8 mouse cellular contexts compared by ENCODE assay signal in genomic region chr11:84797627-84798353, GRCm38 (mm10). TPM values are rescaled to one million over a fixed set of nuclear protein-coding genes. Genes with fewer than 3 reads are reported as not detected.
DNase-seq lines count a peak whose midpoint lies in the region; ATAC-seq and TF ChIP-seq lines count a peak whose summit lies in the region.

No protein-coding gene starts in this region.

- no peak overlapping the region for H3K9ac ChIP-seq in neural tube, embryonic 15.5 days (replicated peaks)
- no peak overlapping the region for H3K9ac ChIP-seq in limb, embryonic 14.5 days (ENCODE audit: low read depth, low read length, severe bottlenecking)
- H3K9ac ChIP-seq in neural tube, embryonic 12.5 days, result no peak overlapping the region

- no peaks in the 10 kb centered on the region for H3K36me3 ChIP-seq in neural tube, embryonic 15.5 days
- H3K36me3 ChIP-seq in limb, embryonic 14.5 days (ENCODE audit: control insufficient read depth, insufficient read depth, low read length), result no peaks in the 10 kb centered on the region
- no peaks in the 10 kb centered on the region for H3K36me3 ChIP-seq in neural tube, embryonic 12.5 days

- WGBS in neural tube, embryonic 15.5 days, result 22% methylated on average over 21 of the region's 21 CpGs
- WGBS in limb, embryonic 14.5 days, result 19% methylated on average over 21 of the region's 21 CpGs
- WGBS in neural tube, embryonic 12.5 days, result 21% methylated on average over 21 of the region's 21 CpGs

- H3K9me3 ChIP-seq in neural tube, embryonic 15.5 days (replicated peaks), result no peaks in the 10 kb centered on the region
- no peaks in the 10 kb centered on the region for H3K9me3 ChIP-seq in limb, embryonic 14.5 days (ENCODE audit: control insufficient read depth, low read length)
- H3K9me3 ChIP-seq in neural tube, embryonic 12.5 days, result no peaks in the 10 kb centered on the region

- 0 out of 2 replicates have a peak, but pooled peaks cover 2% of the 10 kb centered on the region for H3K27me3 ChIP-seq in neural tube, embryonic 15.5 days (replicated peaks)
- H3K27me3 ChIP-seq in limb, embryonic 14.5 days (ENCODE audit: control insufficient read depth, insufficient read depth, low read length), result no peaks in the 10 kb centered on the region
- peaks cover 4% of the 10 kb centered on the region; the same call in 1 of the 2 replicates for H3K27me3 ChIP-seq in neural tube, embryonic 12.5 days (replicated peaks)

- no peak for ATAC-seq in neural tube, embryonic 15.5 days (ENCODE audit: low FRiP score)
- peak; percentile 70 for ATAC-seq in frontal cortex, adult (ENCODE audit: low TSS enrichment)
- no peak for ATAC-seq in limb, embryonic 14.5 days (ENCODE audit: low FRiP score, low read depth)
- no peak for ATAC-seq in neural tube, embryonic 12.5 days (ENCODE audit: low FRiP score, low read depth)

- H3K4me3 ChIP-seq in neural tube, embryonic 15.5 days (replicated peaks), result no peak overlapping the region
- H3K4me3 ChIP-seq in limb, embryonic 14.5 days (replicated peaks; ENCODE audit: low read length), result no peak overlapping the region
- no peak overlapping the region for H3K4me3 ChIP-seq in neural tube, embryonic 12.5 days

- no peak overlapping the region for H3K27ac ChIP-seq in neural tube, embryonic 15.5 days (replicated peaks)
- H3K27ac ChIP-seq in limb, embryonic 14.5 days (replicated peaks; ENCODE audit: low read depth, low read length), result no peak overlapping the region
- H3K27ac ChIP-seq in neural tube, embryonic 12.5 days, result no peak overlapping the region

- TF ChIP-seq POLR2A in limb, embryonic 14.5 days (IDR thresholded peaks at IDR 0.05; ENCODE audit: borderline replicate concordance, extremely low read depth, insufficient read depth, insufficient read length), result no peak

- H3K4me2 ChIP-seq in neural tube, embryonic 15.5 days, result no peak overlapping the region
- no peak overlapping the region for H3K4me2 ChIP-seq in limb, embryonic 14.5 days (replicated peaks; ENCODE audit: low read depth, low read length, severe bottlenecking)
- 0 out of 2 replicates have a peak overlapping the region, but pooled peaks have one; percentile 14 for H3K4me2 ChIP-seq in neural tube, embryonic 12.5 days (replicated peaks)

- H3K4me1 ChIP-seq in neural tube, embryonic 15.5 days, result peaks cover 11% of the 10 kb centered on the region; the same call in 1 of the 2 replicates
- no peaks in the 10 kb centered on the region for H3K4me1 ChIP-seq in limb, embryonic 14.5 days (ENCODE audit: control insufficient read depth, insufficient read depth, low read length)
- peaks cover 7% of the 10 kb centered on the region; the same call in 1 of the 2 replicates for H3K4me1 ChIP-seq in neural tube, embryonic 12.5 days

- DNase-seq in neural tube, embryonic 10.5 days (ENCODE audit: extremely low spot score, low spot score), result peak; percentile 90
- DNase-seq in c-Kit-positive CD71-positive TER-119-positive erythroid progenitor cells, embryonic 14.5 days (ENCODE audit: low spot score), result peak; percentile 76
- peak; percentile 23 for DNase-seq in kidney, adult 11 months
- peak; percentile 69 for DNase-seq in limb, embryonic 14.5 days (ENCODE audit: low spot score)
- DNase-seq in testis, postnatal 10 days (ENCODE audit: low spot score), result peak; percentile 88

RNA-seq across cellular contexts. Expression of gene Mrm1, which starts 21.5 kb away (rescaled TPM):
- polyA plus RNA-seq in neural tube, embryonic 15.5 days (2015; fragmentation: Nextera tagmentation; extraction: Ambion mirVana), result 19.2 and 19.6 TPM in 2 replicates
- 10.9 and 11.8 TPM in 2 replicates for polyA plus RNA-seq in limb, embryonic 14.5 days (2012; rRNA removed)
- 10.6 and 11.8 TPM in 2 replicates for polyA plus RNA-seq in limb, embryonic 14.5 days (2014; fragmentation: Nextera tagmentation; extraction: Ambion mirVana)
- polyA plus RNA-seq in neural tube, embryonic 12.5 days (2016; fragmentation: Nextera tagmentation; extraction: Ambion mirVana), result 8.9 and 10.5 TPM in 2 replicates

RNA-seq across cellular contexts. Expression of gene Dhrs11, which starts 31.0 kb away (rescaled TPM):
- polyA plus RNA-seq in neural tube, embryonic 15.5 days (2015; fragmentation: Nextera tagmentation; extraction: Ambion mirVana), result 11.8 and 16.2 TPM in 2 replicates
- 22.6 and 29.7 TPM in 2 replicates for polyA plus RNA-seq in limb, embryonic 14.5 days (2012; rRNA removed)
- 11.5 and 16.2 TPM in 2 replicates for polyA plus RNA-seq in limb, embryonic 14.5 days (2014; fragmentation: Nextera tagmentation; extraction: Ambion mirVana)
- 8.2 and 8.9 TPM in 2 replicates for polyA plus RNA-seq in neural tube, embryonic 12.5 days (2016; fragmentation: Nextera tagmentation; extraction: Ambion mirVana)

Comparison
In these comparisons a context has a peak if more than half of its experiments do, and no peak if none do; other contexts are left out.
1. DNase-seq: peak in every context shown above with its lines; median percentile 90 in neural tube, embryonic 10.5 days; 88 in testis, postnatal 10 days; 76 in c-Kit-positive CD71-positive TER-119-positive erythroid progenitor cells, embryonic 14.5 days; 69 in limb, embryonic 14.5 days; 23 in kidney, adult 11 months.